Mouse (Mus musculus) leukemia stem cell, adult 10-12 weeks (primary cell): ENCODE measurements around the gene Brca1. TPM values are rescaled to one million over a fixed set of nuclear protein-coding genes. Genes with fewer than 3 reads are reported as not detected.

Source experiments
- polyA plus RNA-seq: library from polyadenylated mRNA; stranded (reverse); fragments of >175 nt; gene quantifications from 2 replicates; pipeline ENCODE4 v1.2.3, GENCODE M21; 2012; ENCODE audit warnings: low replicate concordance

Gene Brca1
- polyA plus RNA-seq = 0.80 and 24.6 TPM in 2 replicates

GRCm38 (mm10) chr11:101551751-101552475, at the start of gene Brca1, which contains the start of gene Nbr1:
Brca1 (minus strand) TSS chr11:101551955.
Nbr1 (plus strand) TSS chr11:101552149.

DNA sequence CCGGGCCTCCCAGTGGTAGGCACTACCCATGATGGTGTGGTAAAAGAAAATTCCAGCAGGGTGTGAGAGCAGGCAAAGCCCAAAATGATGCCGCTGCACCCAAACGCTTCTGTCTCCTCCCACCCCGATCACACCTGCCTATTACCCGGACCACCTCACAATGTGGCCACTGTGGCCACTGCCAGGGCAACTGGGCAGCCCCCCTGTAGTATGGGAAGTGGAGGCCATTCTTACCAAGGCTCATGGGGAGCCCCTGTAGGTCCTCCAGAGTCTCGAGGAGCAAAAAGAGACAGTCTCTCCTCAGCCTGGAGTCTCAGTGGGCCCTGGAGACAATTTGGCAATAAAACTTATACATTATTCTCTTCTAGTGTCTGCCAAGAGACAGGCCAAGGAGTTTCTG, 47.4 kb upstream of the Brca1 start, which contains the start of gene Gm11634:
Gm11634 (minus strand) TSS at position 101 of the 400 bp plus-strand sequence.

DNA sequence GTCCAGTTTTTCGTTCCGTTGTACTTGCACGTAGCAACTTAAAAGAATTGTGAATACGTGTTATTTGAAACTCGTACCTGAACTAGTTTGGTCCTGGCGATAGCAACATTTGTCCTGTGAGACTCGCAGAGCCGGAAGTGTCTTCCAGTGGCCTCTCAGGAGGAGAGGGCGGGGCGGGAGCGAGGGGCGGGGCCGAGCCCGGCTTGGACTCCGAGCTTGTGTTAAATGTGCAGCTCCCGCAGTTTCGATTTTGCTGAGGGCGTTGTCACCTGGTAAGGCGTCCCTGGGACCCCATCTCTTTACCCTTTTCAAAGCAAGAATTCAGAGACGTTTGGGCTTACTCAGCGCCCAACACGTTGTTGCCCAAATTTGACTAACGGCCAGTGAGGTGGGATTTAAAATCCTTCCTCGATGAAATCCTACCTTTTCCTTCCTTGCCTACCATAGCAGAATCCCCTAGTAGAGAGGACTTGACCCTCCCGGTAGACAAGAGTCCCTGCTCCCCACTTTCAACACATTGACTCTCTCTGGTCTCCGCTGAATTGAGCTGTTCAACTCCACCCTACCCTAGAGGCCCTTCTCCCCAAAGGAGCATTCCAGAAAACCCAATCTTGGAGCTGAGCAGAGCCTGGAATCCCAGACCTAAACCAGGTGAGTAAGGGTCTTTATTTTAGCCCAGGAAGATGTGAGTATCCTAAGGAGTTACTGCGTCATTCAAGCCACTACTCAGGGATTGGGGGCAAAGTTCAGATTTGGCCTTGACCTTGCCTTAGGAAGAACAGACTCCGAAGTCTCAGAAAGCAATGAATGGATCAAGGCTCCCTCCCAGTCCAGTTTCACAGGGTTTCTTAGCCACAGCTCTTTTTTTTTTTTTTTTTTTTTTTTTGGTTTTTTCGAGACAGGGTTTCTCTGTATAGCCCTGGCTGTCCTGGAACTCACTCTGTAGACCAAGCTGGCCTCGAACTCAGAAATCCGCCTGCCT, 30.6 kb upstream of the Brca1 start, which contains the start of gene Tmem106a:
Tmem106a (plus strand) TSS at position 189 of the 982 bp plus-strand sequence.

DNA sequence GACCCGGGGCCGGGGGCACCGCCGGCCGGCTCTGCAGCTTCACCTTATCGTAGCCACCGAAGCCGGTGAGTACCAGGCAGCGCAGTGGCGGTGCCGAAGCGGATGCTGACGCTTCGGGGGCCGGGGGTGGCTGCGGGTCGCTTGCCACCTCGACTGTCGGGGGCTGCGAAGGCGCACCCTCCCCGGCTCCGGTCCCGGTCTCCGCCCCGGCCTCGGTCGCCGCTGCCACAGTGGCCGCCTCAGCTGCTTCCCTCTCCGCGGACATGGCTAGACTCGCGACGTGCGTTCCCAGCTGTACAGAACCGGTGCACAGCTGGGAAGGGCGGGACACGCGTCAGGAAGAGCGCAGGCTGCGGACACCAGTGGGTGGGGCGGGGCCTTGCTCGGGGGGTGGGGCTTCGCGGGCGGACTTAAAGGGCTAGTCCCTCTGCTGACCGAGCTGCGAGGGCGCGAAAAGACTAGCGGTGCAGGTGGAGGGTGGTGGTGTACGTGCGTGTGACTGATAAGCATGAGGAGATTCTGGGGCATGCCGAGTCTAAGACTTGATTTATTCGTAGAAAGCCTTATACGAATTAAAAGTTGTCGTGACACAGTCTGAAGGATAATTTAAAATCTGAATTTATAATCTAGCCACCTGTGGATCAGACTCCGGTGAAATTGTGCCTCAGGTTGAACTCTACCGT, 85.7 kb downstream of the Brca1 start, which contains the start of gene Vat1:
Vat1 (minus strand) TSS at position 362 of the 683 bp plus-strand sequence.

DNA sequence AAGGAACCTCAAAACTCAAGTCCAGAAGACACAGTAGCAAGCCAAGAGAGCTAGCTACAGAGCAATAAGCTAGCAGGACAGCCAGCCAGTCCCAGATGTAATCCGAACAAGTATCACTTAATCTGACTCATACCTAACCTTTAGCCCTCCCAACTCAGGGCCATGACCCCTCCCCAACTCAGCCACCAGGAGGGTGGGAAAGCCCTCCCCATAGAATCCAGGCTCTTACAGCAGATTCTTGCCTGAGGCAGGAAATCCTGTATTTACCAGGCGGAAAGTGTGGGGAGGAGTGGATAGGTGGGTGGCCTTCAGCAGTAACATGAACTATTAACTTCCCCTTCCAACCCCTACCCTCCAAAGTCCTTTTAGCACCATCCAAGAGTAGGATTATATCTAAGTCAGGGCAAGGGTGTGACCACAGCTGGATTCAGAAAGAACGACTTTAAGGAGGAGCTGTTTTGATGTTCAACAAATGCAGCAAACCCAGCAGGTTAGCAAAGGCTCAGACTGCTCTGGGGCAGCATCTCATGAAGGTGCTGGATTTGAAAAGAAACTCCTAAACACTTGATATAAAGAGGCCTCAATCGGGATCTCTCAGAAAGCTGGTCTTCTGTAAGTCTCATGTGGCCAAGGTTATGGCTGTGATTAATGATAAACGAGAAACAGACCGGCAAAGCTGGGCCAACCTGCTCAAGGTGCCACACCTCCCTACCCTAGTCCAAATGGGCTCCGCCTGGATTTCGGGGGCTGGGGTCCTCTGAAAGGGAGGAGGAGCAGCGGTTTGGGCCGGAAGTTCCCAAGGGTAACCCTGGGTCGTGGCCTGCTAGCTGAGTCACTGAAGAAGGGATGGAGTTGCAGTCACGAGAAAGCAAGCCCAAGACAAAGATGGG, 87.3 kb downstream of the Brca1 start, which contains the start of gene Rnd2:
Rnd2 (plus strand) TSS at position 789 of the 890 bp plus-strand sequence.

GRCm38 (mm10) chr11:101448274-101448746, 103.4 kb downstream of the Brca1 start, which contains the start of gene Ifi35:
Ifi35 (plus strand) TSS chr11:101448407.

GRCm38 (mm10) chr11:101442127-101442693, 109.5 kb downstream of the Brca1 start, which contains the start of gene Rpl27:
Rpl27 (plus strand) TSS chr11:101442298.

Other genes with a start within 250 kb of the Brca1 start
- 55.6 and 84.1 TPM in 2 replicates for gene Becn1, start 249.7 kb downstream of the Brca1 start, polyA plus RNA-seq
- gene Psme3, start 235.7 kb downstream of the Brca1 start, polyA plus RNA-seq = 97.5 and 117 TPM in 2 replicates
- gene Aoc2, start 226.9 kb downstream of the Brca1 start, polyA plus RNA-seq = 11.1 and 13.4 TPM in 2 replicates
- 0.37 and 0.41 TPM in 2 replicates for gene Aoc3, start 221.3 kb downstream of the Brca1 start, polyA plus RNA-seq
- gene G6pc, start 184.4 kb downstream of the Brca1 start, polyA plus RNA-seq = not detected in 2 replicates
- 38.8 and 49.0 TPM in 2 replicates for gene Aarsd1, start 134.3 kb downstream of the Brca1 start, polyA plus RNA-seq
- gene Gm27029, start 127.2 kb downstream of the Brca1 start, polyA plus RNA-seq = 0.33 TPM in 1 of 2 replicates, not detected in the other
- gene Rundc1, start 126.9 kb downstream of the Brca1 start, polyA plus RNA-seq = 4.3 and 5.0 TPM in 2 replicates
- gene Ptges3l, start 126.6 kb downstream of the Brca1 start, polyA plus RNA-seq = 0.16 and 0.95 TPM in 2 replicates
- gene Rpl27, start 109.7 kb downstream of the Brca1 start, polyA plus RNA-seq = 98.1 and 303 TPM in 2 replicates
- 22.6 and 37.1 TPM in 2 replicates for gene Ifi35, start 103.5 kb downstream of the Brca1 start, polyA plus RNA-seq
- gene Rnd2, start 87.0 kb downstream of the Brca1 start, polyA plus RNA-seq = 3.2 and 4.2 TPM in 2 replicates
- 45.9 and 70.6 TPM in 2 replicates for gene Vat1, start 85.7 kb downstream of the Brca1 start, polyA plus RNA-seq
- gene Nbr1, start 194 bp upstream of the Brca1 start, polyA plus RNA-seq = 37.6 and 46.4 TPM in 2 replicates
- 2.0 and 5.9 TPM in 2 replicates for gene Tmem106a, start 30.3 kb upstream of the Brca1 start, polyA plus RNA-seq
- not detected in 2 replicates for gene Gm11634, start 47.3 kb upstream of the Brca1 start, polyA plus RNA-seq
- gene Rdm1, start 75.2 kb upstream of the Brca1 start, polyA plus RNA-seq = 4.8 and 7.8 TPM in 2 replicates
- 0.88 and 2.3 TPM in 2 replicates for gene Arl4d, start 113.6 kb upstream of the Brca1 start, polyA plus RNA-seq
- gene Dhx8, start 181.0 kb upstream of the Brca1 start, polyA plus RNA-seq = 6.7 and 7.3 TPM in 2 replicates
- 11.2 and 14.7 TPM in 2 replicates for gene Etv4, start 233.4 kb upstream of the Brca1 start, polyA plus RNA-seq